Mouse (Mus musculus): ENCODE measurements around the gene Ccnl1. TPM values are rescaled to one million over a fixed set of nuclear protein-coding genes. Genes with fewer than 3 reads are reported as not detected.

The Ccnl1 gene
- polyA plus RNA-seq, 1 experiment from 2014 or later, result 125 TPM

DNA sequence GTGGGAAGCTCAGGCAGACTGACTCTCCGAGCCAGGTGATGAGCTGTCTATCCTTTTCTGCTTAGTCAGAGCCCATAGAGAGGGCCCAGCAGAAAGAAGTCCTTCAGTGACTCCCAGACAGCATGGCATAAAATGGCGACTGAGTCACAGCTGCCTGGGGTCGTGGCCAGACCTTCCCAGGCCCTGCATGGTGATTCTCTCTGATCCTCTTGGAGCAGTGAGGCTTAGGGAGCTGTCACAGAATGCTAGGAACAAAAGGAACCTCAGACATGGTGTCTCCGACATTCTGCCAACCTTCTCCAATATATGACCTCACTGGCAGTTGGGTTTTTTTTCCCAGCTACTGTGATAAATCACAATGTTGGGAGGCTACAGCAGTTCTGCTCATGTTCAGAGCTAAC, 30.9 kb downstream of the Ccnl1 start:
- ATAC-seq (replicated peaks; ENCODE audit: insufficient number of reproducible peaks, low FRiP score, low TSS enrichment, low read depth), result no peak
- H3K27me3 ChIP-seq (ENCODE audit: control insufficient read depth, insufficient read depth, low read length), result no peaks in the 10 kb centered on the region
- H3K4me3 ChIP-seq (ENCODE audit: low read depth, low read length), result no peak overlapping the region
- no peaks in the 10 kb centered on the region for H3K4me1 ChIP-seq (ENCODE audit: control insufficient read depth, insufficient read depth, low read length)
- no peaks in the 10 kb centered on the region for H3K36me3 ChIP-seq (replicated peaks; ENCODE audit: control insufficient read depth, insufficient read depth, low read depth, low read length)
- 82% methylated on average over 4 of the region's 4 CpGs for WGBS
- H3K9me3 ChIP-seq (replicated peaks; ENCODE audit: control insufficient read depth, low read length), result no peaks in the 10 kb centered on the region
- H3K9ac ChIP-seq (replicated peaks; ENCODE audit: low read length), result no peak overlapping the region
- no peak overlapping the region for H3K4me2 ChIP-seq (ENCODE audit: low read depth, low read length)
- H3K27ac ChIP-seq (replicated peaks; ENCODE audit: low read depth, low read length), result no peak overlapping the region
- DNase-seq (ENCODE audit: low spot score), result no peak

DNA sequence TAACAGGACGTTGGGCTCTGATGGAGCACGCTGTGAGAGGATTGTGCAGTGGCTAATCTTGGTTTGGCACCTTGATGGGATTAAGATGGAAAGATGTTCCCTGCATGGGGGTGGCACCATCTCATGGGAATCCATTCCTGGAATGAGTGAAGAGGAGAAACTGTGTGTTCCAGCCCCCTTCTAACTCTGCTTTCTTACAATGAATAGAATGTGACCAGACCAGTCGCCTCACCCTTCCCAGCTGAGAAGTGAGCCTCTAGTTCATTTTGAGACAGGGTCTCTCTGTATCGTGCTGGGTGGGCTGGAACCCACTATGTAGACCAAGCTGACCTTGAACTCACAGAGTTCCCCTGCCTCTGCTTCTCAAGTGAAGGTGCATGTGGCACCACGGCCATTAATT, 31.6 kb downstream of the Ccnl1 start:
- H3K9me3 ChIP-seq (replicated peaks; ENCODE audit: control insufficient read depth, low read length), result no peaks in the 10 kb centered on the region
- ATAC-seq (replicated peaks; ENCODE audit: insufficient number of reproducible peaks, low FRiP score, low TSS enrichment, low read depth) (no peak), DNase-seq (ENCODE audit: low spot score) (no peak)
- H3K4me3 ChIP-seq (ENCODE audit: low read depth, low read length), result no peak overlapping the region
- no peaks in the 10 kb centered on the region for H3K27me3 ChIP-seq (ENCODE audit: control insufficient read depth, insufficient read depth, low read length)
- no peak overlapping the region for H3K27ac ChIP-seq (replicated peaks; ENCODE audit: low read depth, low read length)
- H3K4me1 ChIP-seq (ENCODE audit: control insufficient read depth, insufficient read depth, low read length), result no peaks in the 10 kb centered on the region
- 86% methylated on average over 5 of the region's 5 CpGs for WGBS
- H3K36me3 ChIP-seq (replicated peaks; ENCODE audit: control insufficient read depth, insufficient read depth, low read depth, low read length), result no peaks in the 10 kb centered on the region
- H3K4me2 ChIP-seq (ENCODE audit: low read depth, low read length), result no peak overlapping the region
- H3K9ac ChIP-seq (replicated peaks; ENCODE audit: low read length), result no peak overlapping the region

DNA sequence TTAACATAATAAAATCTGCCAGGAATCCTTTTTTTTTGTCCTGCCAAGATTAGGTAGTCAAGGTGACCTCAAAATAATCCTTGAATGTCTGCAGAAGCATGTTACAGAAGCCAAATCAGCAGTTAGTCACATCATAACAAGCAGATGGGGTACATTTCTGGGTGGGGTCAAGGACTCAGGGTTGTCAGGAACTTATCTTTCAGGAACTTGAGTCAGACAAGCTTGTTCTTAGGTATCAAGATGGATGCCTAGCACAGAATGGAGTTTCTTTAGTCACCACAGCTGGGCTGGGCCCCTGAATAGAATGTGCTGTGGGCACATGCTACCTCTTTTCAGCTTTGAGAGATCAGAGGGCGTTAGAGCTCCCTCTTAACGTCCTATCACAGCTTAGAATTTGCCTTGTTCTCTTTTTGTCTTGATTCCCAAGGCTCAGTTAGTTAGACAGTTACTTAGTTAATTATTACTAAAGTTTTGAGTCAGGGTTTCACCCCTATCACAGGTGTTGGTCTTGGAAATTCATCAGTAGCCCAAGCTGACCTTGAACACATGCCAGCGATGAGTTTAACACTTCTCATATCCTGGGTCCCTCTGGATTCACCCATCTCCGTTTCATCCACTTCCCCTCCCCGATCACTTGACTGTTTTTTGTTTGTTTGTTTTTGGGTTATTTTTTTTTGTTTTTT, 32.9 kb downstream of the Ccnl1 start:
- 85% methylated on average over 5 of the region's 5 CpGs for WGBS
- Histone ChIP-seq H3K27ac (replicated peaks; ENCODE audit: low read depth, low read length) (no peak overlapping the region), H3K9ac (replicated peaks; ENCODE audit: low read length) (no peak overlapping the region), H3K9me3 (replicated peaks; ENCODE audit: control insufficient read depth, low read length) (no peaks in the 10 kb centered on the region), H3K36me3 (replicated peaks; ENCODE audit: control insufficient read depth, insufficient read depth, low read depth, low read length) (no peaks in the 10 kb centered on the region), H3K4me2 (ENCODE audit: low read depth, low read length) (no peak overlapping the region), H3K4me3 (ENCODE audit: low read depth, low read length) (no peak overlapping the region), H3K27me3 (ENCODE audit: control insufficient read depth, insufficient read depth, low read length) (no peaks in the 10 kb centered on the region), H3K4me1 (ENCODE audit: control insufficient read depth, insufficient read depth, low read length) (no peaks in the 10 kb centered on the region)
- no peak for DNase-seq (ENCODE audit: low spot score)
- ATAC-seq (replicated peaks; ENCODE audit: insufficient number of reproducible peaks, low FRiP score, low TSS enrichment, low read depth), result no peak

DNA sequence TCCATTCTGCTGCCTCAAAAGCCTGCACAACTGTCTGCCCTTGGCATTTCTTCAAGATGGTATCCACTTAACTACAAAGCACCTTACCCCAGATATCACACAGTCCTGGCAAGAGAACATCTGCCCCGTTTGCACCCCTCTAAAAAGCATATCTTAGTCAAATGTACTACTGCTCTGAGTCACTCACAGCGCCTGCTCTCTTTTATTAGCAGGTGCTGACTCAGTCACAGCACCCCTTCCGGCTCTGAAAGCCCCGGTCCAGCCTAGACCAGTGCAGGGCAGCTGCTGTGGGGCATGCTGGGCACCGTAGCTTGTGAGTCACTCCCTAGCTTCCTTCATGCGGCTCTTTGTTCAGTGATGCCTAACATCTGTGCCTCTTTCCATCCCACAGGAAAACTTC, 35.6 kb downstream of the Ccnl1 start:
- Histone ChIP-seq H3K36me3 (replicated peaks; ENCODE audit: control insufficient read depth, insufficient read depth, low read depth, low read length) (no peaks in the 10 kb centered on the region), H3K4me3 (ENCODE audit: low read depth, low read length) (no peak overlapping the region), H3K9me3 (replicated peaks; ENCODE audit: control insufficient read depth, low read length) (no peaks in the 10 kb centered on the region), H3K27me3 (ENCODE audit: control insufficient read depth, insufficient read depth, low read length) (no peaks in the 10 kb centered on the region), H3K4me1 (ENCODE audit: control insufficient read depth, insufficient read depth, low read length) (no peaks in the 10 kb centered on the region), H3K4me2 (ENCODE audit: low read depth, low read length) (no peak overlapping the region), H3K9ac (replicated peaks; ENCODE audit: low read length) (no peak overlapping the region), H3K27ac (replicated peaks; ENCODE audit: low read depth, low read length) (no peak overlapping the region)
- ATAC-seq (replicated peaks; ENCODE audit: insufficient number of reproducible peaks, low FRiP score, low TSS enrichment, low read depth) (no peak), DNase-seq (ENCODE audit: low spot score) (no peak)
- WGBS, result 68% methylated on average over 6 of the region's 6 CpGs

DNA sequence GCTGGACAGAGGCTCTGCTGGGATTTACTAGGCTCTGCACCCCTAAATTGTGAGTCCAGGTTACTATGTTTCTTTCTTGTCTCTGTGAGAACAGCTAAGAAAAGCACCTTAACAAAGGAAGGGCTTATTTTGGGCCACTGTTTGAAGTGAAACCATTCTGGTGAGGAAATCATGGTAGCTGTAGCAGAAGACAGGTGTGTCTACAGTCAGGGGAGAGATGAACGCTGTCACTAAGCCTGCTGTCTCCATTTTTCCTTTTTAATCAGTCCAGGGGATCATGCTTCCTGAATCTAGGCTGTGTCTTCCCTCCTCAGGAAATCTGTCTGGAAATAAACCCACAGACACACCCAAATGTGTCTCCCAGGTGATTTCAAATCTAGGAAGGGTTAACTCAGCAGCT, 36.4 kb downstream of the Ccnl1 start:
- Histone ChIP-seq H3K9me3 (replicated peaks; ENCODE audit: control insufficient read depth, low read length) (no peaks in the 10 kb centered on the region), H3K4me3 (ENCODE audit: low read depth, low read length) (no peak overlapping the region), H3K9ac (replicated peaks; ENCODE audit: low read length) (no peak overlapping the region), H3K27ac (replicated peaks; ENCODE audit: low read depth, low read length) (no peak overlapping the region), H3K27me3 (ENCODE audit: control insufficient read depth, insufficient read depth, low read length) (no peaks in the 10 kb centered on the region), H3K4me2 (ENCODE audit: low read depth, low read length) (no peak overlapping the region), H3K4me1 (ENCODE audit: control insufficient read depth, insufficient read depth, low read length) (no peaks in the 10 kb centered on the region), H3K36me3 (replicated peaks; ENCODE audit: control insufficient read depth, insufficient read depth, low read depth, low read length) (no peaks in the 10 kb centered on the region)
- WGBS, result 93% methylated on average over 1 of the region's 1 CpGs
- DNase-seq (ENCODE audit: low spot score), result no peak
- ATAC-seq (replicated peaks; ENCODE audit: insufficient number of reproducible peaks, low FRiP score, low TSS enrichment, low read depth), result no peak

DNA sequence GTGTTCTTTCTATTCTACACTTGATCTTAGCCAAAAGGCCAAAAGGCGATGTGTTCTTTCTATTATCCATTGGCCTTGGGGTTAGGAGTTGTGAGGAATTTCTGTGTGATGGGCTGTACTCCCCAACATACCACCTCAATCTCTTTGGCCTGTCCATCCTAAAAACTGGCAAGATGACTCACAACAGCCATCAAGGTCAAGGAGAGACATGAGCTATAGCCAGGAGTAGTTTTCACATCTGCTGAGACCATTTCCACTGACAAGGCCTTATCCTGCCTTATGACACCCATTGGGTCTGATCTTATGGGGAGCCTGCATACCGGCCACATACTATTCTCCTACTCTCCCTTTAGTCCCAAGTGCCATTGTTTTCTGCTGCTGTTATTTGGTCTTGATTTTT, 39.0 kb downstream of the Ccnl1 start:
- WGBS, result 87% methylated on average over 2 of the region's 2 CpGs
- no peak for DNase-seq (ENCODE audit: low spot score)
- H3K4me3 ChIP-seq (ENCODE audit: low read depth, low read length), result no peak overlapping the region
- no peaks in the 10 kb centered on the region for H3K4me1 ChIP-seq (ENCODE audit: control insufficient read depth, insufficient read depth, low read length)
- ATAC-seq (replicated peaks; ENCODE audit: insufficient number of reproducible peaks, low FRiP score, low TSS enrichment, low read depth), result no peak
- H3K9me3 ChIP-seq (replicated peaks; ENCODE audit: control insufficient read depth, low read length), result no peaks in the 10 kb centered on the region
- no peak overlapping the region for H3K27ac ChIP-seq (replicated peaks; ENCODE audit: low read depth, low read length)
- no peaks in the 10 kb centered on the region for H3K27me3 ChIP-seq (ENCODE audit: control insufficient read depth, insufficient read depth, low read length)
- H3K4me2 ChIP-seq (ENCODE audit: low read depth, low read length), result no peak overlapping the region
- H3K9ac ChIP-seq (replicated peaks; ENCODE audit: low read length), result no peak overlapping the region
- H3K36me3 ChIP-seq (replicated peaks; ENCODE audit: control insufficient read depth, insufficient read depth, low read depth, low read length), result no peaks in the 10 kb centered on the region

DNA sequence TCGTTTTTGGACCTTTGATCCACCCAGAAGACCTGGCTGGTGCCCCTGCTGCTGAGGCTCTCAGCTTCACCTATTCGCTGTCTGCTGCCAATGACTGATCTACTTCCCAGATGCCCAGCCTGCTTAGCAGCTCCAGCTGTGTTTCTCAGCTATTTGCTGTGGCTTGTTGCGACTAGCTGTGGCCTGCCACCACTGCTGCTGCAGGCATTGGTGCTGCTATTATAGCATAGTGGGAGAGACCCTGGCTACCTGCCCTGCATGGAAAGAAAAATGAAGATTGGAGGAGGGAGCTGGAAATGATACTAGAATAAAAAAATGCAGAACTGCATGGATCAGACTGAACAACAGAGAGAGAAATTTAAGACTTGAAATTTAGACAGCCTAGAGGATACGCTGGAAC, 45.1 kb downstream of the Ccnl1 start:
- Histone ChIP-seq H3K36me3 (replicated peaks; ENCODE audit: control insufficient read depth, insufficient read depth, low read depth, low read length) (no peaks in the 10 kb centered on the region), H3K9me3 (replicated peaks; ENCODE audit: control insufficient read depth, low read length) (no peaks in the 10 kb centered on the region), H3K27ac (replicated peaks; ENCODE audit: low read depth, low read length) (no peak overlapping the region), H3K4me2 (ENCODE audit: low read depth, low read length) (no peak overlapping the region), H3K4me3 (ENCODE audit: low read depth, low read length) (no peak overlapping the region), H3K9ac (replicated peaks; ENCODE audit: low read length) (no peak overlapping the region), H3K27me3 (ENCODE audit: control insufficient read depth, insufficient read depth, low read length) (no peaks in the 10 kb centered on the region), H3K4me1 (ENCODE audit: control insufficient read depth, insufficient read depth, low read length) (no peaks in the 10 kb centered on the region)
- DNase-seq (ENCODE audit: low spot score) (no peak), ATAC-seq (replicated peaks; ENCODE audit: insufficient number of reproducible peaks, low FRiP score, low TSS enrichment, low read depth) (no peak)
- 73% methylated on average over 4 of the region's 4 CpGs for WGBS

DNA sequence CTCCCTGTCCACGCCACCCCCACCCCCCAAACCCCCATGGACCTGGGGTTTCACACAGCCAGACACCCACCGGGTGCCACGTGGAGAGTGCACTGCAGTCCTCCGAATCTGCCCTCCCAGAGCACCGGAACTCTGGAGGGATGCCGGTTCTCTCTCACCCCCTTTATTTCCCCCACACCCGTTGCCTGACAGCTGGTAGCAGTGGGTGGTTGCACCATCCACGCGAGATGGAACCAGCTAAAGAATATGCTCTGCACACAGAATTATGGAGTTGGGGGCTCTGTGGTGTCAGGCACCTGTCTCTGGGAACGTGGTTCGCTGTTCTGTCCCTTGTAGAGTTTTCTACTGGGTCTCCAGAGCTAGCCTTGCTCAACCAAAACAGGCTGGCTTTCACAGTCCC, 45.8 kb downstream of the Ccnl1 start:
- Histone ChIP-seq H3K27ac (replicated peaks; ENCODE audit: low read depth, low read length) (no peak overlapping the region), H3K36me3 (replicated peaks; ENCODE audit: control insufficient read depth, insufficient read depth, low read depth, low read length) (no peaks in the 10 kb centered on the region), H3K27me3 (ENCODE audit: control insufficient read depth, insufficient read depth, low read length) (no peaks in the 10 kb centered on the region), H3K9me3 (replicated peaks; ENCODE audit: control insufficient read depth, low read length) (no peaks in the 10 kb centered on the region), H3K4me3 (ENCODE audit: low read depth, low read length) (no peak overlapping the region), H3K4me2 (ENCODE audit: low read depth, low read length) (no peak overlapping the region), H3K4me1 (ENCODE audit: control insufficient read depth, insufficient read depth, low read length) (no peaks in the 10 kb centered on the region), H3K9ac (replicated peaks; ENCODE audit: low read length) (no peak overlapping the region)
- ATAC-seq (replicated peaks; ENCODE audit: insufficient number of reproducible peaks, low FRiP score, low TSS enrichment, low read depth) (no peak), DNase-seq (ENCODE audit: low spot score) (no peak)
- 68% methylated on average over 11 of the region's 11 CpGs for WGBS
